Mouse (Mus musculus) lung, postnatal 0 days (tissue): ENCODE results near the gene Gm49403. TPM values are rescaled to one million over a fixed set of nuclear protein-coding genes. Genes with fewer than 3 reads are reported as not detected.
"Not testable (repeated sequence)": the region's sequence is repeated elsewhere in the genome, so short reads cannot be mapped to it uniquely, and the experiment has no call there.

Experiments
- ATAC-seq: fragments of 200-750 bp; cut with Nextera tagmentation; 2 replicates; pipeline ENCODE4 v1.8.0; 2017; ENCODE audit warnings: moderate library complexity
- DNase-seq: peaks from one replicate; pipeline ENCODE4 v3.0.0-alpha.2; 2016; ENCODE audit warnings: low spot score
- H3K27ac ChIP-seq: fragments of 300-500 bp; sonication (generic); 2 replicates; pipeline ENCODE4 v1.5.1; 2014; ENCODE audit warnings: antibody characterized with exemption, mild to moderate bottlenecking, low read length, mixed read lengths
- H3K27me3 ChIP-seq: fragments of 300-500 bp; sonication (generic); replicated peaks from 2 replicates; pipeline ENCODE4 v1.6.1; 2014; ENCODE audit warnings: low read length, mixed read lengths; ENCODE audit not compliant: insufficient read depth
- H3K36me3 ChIP-seq: fragments of 300-500 bp; sonication (generic); 2 replicates; pipeline ENCODE4 v1.6.1; 2014; ENCODE audit warnings: low read length, mixed read lengths; ENCODE audit not compliant: insufficient read depth
- H3K4me1 ChIP-seq: fragments of 300-500 bp; sonication (generic); 2 replicates; pipeline ENCODE4 v1.6.1; 2014; ENCODE audit warnings: antibody characterized with exemption, low read depth, low read length, mixed read lengths; ENCODE audit not compliant: insufficient read depth
- H3K4me2 ChIP-seq: fragments of 300-500 bp; sonication (generic); replicated peaks from 2 replicates; pipeline ENCODE4 v1.6.1; 2014; ENCODE audit warnings: low read depth, mild to moderate bottlenecking, low read length, moderate library complexity, mixed read lengths
- H3K4me3 ChIP-seq: fragments of 300-500 bp; sonication (generic); 2 replicates; pipeline ENCODE4 v1.5.1; 2014; ENCODE audit warnings: low read depth, low read length
- H3K9ac ChIP-seq: fragments of 300-500 bp; sonication (generic); replicated peaks from 2 replicates; pipeline ENCODE4 v1.6.1; 2014; ENCODE audit warnings: low read depth, mild to moderate bottlenecking
- H3K9me3 ChIP-seq: fragments of 300-500 bp; sonication (generic); 2 replicates; pipeline ENCODE4 v1.6.1; 2016; ENCODE audit warnings: low read length, mixed read lengths
- CTCF ChIP-seq: IDR thresholded peaks from 2 replicates; pipeline ENCODE4 v1.5.1; 2016; ENCODE audit warnings: antibody characterized with exemption, mild to moderate bottlenecking
- EP300 ChIP-seq: IDR thresholded peaks from 2 replicates; pipeline ENCODE4 v1.6.1; 2016; ENCODE audit warnings: antibody characterized with exemption, mild to moderate bottlenecking, control low read depth
- WGBS: fragments of 180-500 bp; shearing (Covaris S2); extraction: QIAGEN DNeasy Blood & Tissue Kit; methylation state at CpG from one replicate; pipeline ENCODE4 v1.1.7; 2014; 5-methylcytosine and 5-hydroxymethylcytosine counted together
- polyA plus RNA-seq: library from polyadenylated mRNA; unstranded; fragments of >200 nt; fragmentation: Nextera tagmentation; extraction: Ambion mirVana; gene quantifications from 2 replicates; pipeline ENCODE4 v1.2.1, GENCODE M21; 2015

The Gm49403 gene
- polyA plus RNA-seq, 1 experiment from 2014 or later = not detected

- Histone ChIP-seq H3K9ac (peak within 1 kb of the TSS; percentile 81), H3K27me3 (no peaks in the 10 kb centered on the region), H3K4me1 (peaks cover 4% of the 10 kb centered on the region; the same call in 1 of the 2 replicates), H3K4me2 (peak within 1 kb of the TSS; percentile 95), H3K9me3 (no peaks in the 10 kb centered on the region), H3K27ac (peak within 1 kb of the TSS; percentile 91), H3K36me3 (no peaks in the 10 kb centered on the region), H3K4me3 (peak within 1 kb of the TSS; percentile 88)
- whole genome bisulfite sequencing = 1% methylated on average over 54 of the region's 54 CpGs
- peak; percentile 50 for ATAC-seq
- no peak for TF ChIP-seq EP300
- TF ChIP-seq CTCF = no peak
- DNase-seq = peak; percentile 92
These were observed 9.4 kb downstream of the Gm49403 start, which contains the start of gene Ints5 for GRCm38 (mm10) chr19:8892829-8893766. TSS of gene Ints5 (plus strand) at chr19:8893005.

DNA sequence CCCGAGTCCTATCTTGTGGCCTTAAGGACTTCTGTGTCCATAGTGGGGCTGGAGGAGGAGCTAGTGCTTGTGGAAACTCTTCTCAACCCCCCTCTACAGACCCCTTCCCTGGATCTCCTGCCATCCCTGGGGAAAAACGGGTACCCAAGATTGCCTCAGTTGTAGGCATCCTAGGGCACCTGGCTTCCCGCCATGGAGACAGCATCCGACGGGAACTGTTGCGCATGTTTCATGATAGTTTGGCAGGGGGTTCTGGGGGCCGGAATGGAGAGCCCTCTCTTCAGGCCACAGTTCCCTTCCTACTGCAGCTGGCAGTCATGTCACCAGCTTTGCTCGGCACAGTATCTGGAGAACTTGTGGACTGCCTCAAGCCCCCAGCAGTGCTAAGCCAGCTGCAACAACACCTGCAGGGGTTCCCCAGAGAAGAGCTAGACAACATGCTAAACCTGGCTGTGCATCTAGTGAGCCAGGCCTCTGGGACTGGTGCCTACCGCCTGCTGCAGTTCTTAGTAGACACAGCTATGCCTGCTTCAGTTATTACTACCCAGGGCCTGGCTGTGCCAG lies 11.7 kb downstream of the Gm49403 start:
- Histone ChIP-seq H3K9me3 (no peaks in the 10 kb centered on the region), H3K4me3 (no peak overlapping the region), H3K36me3 (no peaks in the 10 kb centered on the region), H3K27me3 (no peaks in the 10 kb centered on the region), H3K9ac (no peak overlapping the region), H3K27ac (no peak overlapping the region), H3K4me1 (peaks cover 6% of the 10 kb centered on the region; the same call in 1 of the 2 replicates), H3K4me2 (no peak overlapping the region)
- no peak for ATAC-seq
- no peak for DNase-seq
- no peak for TF ChIP-seq EP300
- no peak for TF ChIP-seq CTCF
- WGBS = 89% methylated on average over 9 of the region's 9 CpGs

- not testable (repeated sequence) for H3K36me3 ChIP-seq, H3K4me2 ChIP-seq, ATAC-seq, H3K4me1 ChIP-seq, H3K9ac ChIP-seq, H3K27me3 ChIP-seq, DNase-seq, H3K9me3 ChIP-seq, H3K27ac ChIP-seq, H3K4me3 ChIP-seq
- WGBS = 77% methylated on average over 5 of the region's 5 CpGs
These were observed 12.5 kb downstream of the Gm49403 start for GRCm38 (mm10) chr19:8896231-8896630.

GRCm38 (mm10) chr19:8897211-8897864 lies 13.6 kb downstream of the Gm49403 start:
- Histone ChIP-seq H3K27ac (peak overlapping the region; percentile 59), H3K9ac (peak overlapping the region; percentile 50), H3K4me3 (peak overlapping the region; percentile 95), H3K4me2 (peak overlapping the region; percentile 92)
- peak; percentile 45 for ATAC-seq
- H3K27me3 ChIP-seq, DNase-seq, H3K36me3 ChIP-seq, H3K9me3 ChIP-seq, H3K4me1 ChIP-seq: not testable (repeated sequence)
- WGBS = 16% methylated on average over 21 of the region's 21 CpGs

DNA sequence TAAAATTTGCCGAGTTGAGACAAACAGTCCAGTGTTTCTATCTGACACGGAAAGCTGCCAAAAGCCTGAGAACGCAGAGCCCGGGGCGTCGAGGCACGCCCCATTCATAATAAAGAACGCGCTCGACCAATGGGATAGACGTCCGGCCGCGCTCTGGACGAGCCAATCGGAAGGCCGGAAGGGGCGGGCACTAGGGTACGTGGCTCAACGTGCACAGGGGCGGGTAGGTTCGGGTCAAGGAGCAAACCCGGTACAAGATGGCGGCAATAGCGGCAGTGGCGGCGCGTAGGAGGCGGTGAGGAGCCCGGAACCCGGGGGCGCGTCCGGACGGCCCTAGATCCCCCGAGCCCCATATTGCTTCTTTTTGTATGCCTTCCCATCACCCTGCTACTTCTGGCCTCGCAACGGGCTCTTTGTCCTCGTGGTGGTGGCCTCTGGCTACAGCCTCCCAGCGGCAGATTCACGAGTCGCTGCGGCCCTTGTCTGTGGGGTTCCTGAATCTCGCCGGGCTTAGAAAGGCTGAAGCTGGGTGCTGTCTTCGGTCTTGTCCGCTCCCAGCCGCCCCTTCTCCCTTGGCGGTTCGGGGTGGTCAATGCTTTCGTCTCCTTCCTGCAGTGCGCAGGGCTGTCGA lies 14.2 kb downstream of the Gm49403 start, which contains the start of gene Ganab:
Gene Ganab, plus strand, starts transcription at position 207 of the 631 bp plus-strand sequence.
- Histone ChIP-seq H3K9ac (peak within 1 kb of the TSS; percentile 91), H3K9me3 (no peaks in the 10 kb centered on the region), H3K27me3 (no peaks in the 10 kb centered on the region), H3K27ac (peak within 1 kb of the TSS; percentile 88), H3K4me3 (peak within 1 kb of the TSS; percentile 95), H3K4me1 (peaks cover 6% of the 10 kb centered on the region; the same call in 1 of the 2 replicates), H3K36me3 (no peaks in the 10 kb centered on the region), H3K4me2 (peak within 1 kb of the TSS; percentile 92)
- 2% methylated on average over 53 of the region's 53 CpGs for WGBS
- ATAC-seq = peak; percentile 100
- TF ChIP-seq EP300 (no peak), CTCF (peak; percentile 40)
- peak; percentile 99 for DNase-seq

DNA sequence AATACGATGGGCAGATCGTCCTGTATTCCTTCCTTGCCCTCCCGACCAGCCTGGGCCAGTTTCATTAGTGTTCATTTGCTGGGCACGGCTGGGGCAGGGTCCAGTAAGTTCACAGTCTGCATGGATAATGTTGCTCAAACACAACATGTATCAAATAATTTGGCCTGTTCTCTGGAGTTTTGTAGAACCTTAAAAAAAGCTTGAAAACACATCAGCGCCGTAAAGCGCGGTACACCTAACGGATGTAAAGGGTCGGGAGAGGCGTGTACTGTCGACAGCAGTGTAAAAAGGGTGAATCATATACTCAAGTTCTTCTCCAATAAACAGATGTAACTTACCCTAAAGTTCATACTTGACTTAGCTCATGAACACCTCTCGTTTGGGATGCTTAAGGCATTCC lies 14.8 kb downstream of the Gm49403 start:
- Histone ChIP-seq H3K4me1 (peaks cover 6% of the 10 kb centered on the region; the same call in 1 of the 2 replicates), H3K27me3 (no peaks in the 10 kb centered on the region), H3K36me3 (no peaks in the 10 kb centered on the region), H3K9me3 (no peaks in the 10 kb centered on the region), H3K27ac (peak overlapping the region; percentile 88), H3K4me2 (peak overlapping the region; percentile 92), H3K4me3 (peak overlapping the region; percentile 95), H3K9ac (peak overlapping the region; percentile 91)
- ATAC-seq = no peak
- TF ChIP-seq EP300 = no peak
- TF ChIP-seq CTCF = no peak
- 3% methylated on average over 13 of the region's 13 CpGs for WGBS
- peak; percentile 57 for DNase-seq
